Mouse (Mus musculus): ENCODE data around the gene Afap1.

The Afap1 gene

GRCm38 (mm10) chr5:36040398-36041235 lies 147.5 kb downstream of the Afap1 start:
- no peak for DNase-seq (ENCODE audit: low spot score in 2 of 2)

DNA sequence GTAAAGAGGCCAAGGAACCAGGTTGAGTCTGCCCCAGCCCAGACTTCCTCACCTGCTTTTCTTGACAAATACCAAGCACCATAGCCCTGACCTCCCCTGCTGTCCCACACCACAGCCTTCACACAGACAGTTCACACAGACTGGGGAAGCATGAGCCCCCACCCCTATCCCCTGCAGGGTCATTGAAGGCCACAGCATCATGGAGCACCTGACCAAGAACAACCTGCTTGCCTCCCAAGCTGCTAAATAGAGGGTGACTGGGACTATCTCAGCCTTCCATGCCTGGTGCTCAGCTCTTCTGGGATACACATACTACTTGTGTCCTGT lies 148.1 kb downstream of the Afap1 start:
- no peak for DNase-seq (ENCODE audit: low spot score in 2 of 2)

DNA sequence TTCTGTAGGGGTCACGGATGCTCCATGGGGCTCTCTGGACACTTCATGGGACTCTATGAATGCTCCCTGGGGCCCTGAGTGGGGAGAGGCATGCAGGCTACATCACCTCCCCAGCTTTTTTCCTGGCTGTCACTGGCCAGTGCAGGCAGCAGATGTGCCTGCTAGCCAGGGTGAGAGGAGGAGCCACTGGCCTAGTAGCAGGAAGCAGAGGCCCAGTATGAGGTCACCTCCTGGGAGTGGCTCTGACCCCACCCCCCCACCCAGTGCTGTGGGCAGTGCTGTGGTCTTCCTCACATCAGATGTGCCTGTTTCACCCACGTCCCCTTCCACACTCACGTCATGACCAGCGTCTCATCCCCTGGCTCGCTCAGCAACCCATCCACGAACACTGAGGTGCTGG lies 148.6 kb downstream of the Afap1 start:
- no peak for DNase-seq (ENCODE audit: low spot score in 2 of 2)

DNA sequence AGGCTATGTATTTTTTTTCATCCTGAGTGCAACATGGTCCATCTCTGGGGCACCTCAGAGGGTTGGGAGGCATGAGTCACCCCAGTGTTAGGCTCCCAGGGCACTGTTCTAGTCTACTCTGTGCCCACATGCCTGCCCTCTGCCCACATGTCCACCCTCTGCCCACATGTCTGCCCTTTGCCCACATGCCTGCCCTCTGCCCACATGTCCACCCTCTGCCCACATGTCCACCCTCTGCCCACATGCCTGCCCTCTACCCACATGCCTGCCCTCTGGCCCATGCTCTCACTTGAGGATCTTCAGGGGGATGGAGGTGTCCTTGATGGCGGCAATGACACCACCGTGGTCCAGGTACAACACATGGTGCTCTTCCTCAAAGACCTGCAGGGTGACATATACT lies 150.0 kb downstream of the Afap1 start:
- no peak for DNase-seq (ENCODE audit: low spot score in 2 of 2)

Data from urinary bladder, adult 18-20 months (tissue).